Mouse (Mus musculus) embryonic fibroblast, embryonic 13.5 days (primary cell): ENCODE data around the gene Rangap1.

Experiments
- CTCF ChIP-seq: IDR thresholded peaks from 2 replicates; pipeline ENCODE4 v1.5.1; 2011; ENCODE audit warnings: mild to moderate bottlenecking, control low read depth, low read length, moderate library complexity, borderline replicate concordance; ENCODE audit not compliant: insufficient read depth
- POLR2A ChIP-seq: IDR thresholded peaks from 2 replicates; pipeline ENCODE4 v1.6.1; 2011; ENCODE audit warnings: low read depth, mild to moderate bottlenecking, control low read depth, low read length, moderate library complexity

DNA sequence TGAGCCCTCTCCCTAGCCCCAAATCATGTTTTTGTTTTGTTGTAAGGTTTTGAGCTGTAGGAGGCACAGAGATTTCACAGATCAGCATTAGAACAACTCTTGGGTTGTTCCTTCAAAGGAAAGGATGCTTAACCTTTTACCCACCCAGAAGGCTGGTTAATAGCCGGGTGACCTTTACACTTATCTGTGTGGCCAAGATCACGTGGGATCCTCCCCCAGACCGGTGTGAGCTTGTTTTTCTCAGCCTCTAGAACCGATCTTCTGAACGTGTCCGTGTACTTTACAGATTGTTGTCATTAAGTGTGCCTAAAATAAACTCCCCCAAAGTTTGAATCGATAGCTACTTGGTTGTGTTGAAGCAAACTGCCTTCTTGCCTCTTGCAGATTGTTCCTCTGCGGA is 44.7 kb downstream of the Rangap1 start:
- no peak for TF ChIP-seq CTCF
- TF ChIP-seq POLR2A: no peak
